Mouse (Mus musculus) neural tube, embryonic 11.5 days (tissue): ENCODE measurements around the gene Klk1b8. TPM values are rescaled to one million over a fixed set of nuclear protein-coding genes. Genes with fewer than 3 reads are reported as not detected.
"Not testable (repeated sequence)": the region's sequence is repeated elsewhere in the genome, so short reads cannot be mapped to it uniquely, and the experiment has no call there.

Experiments used
- ATAC-seq: fragments of 200-750 bp; cut with Nextera tagmentation; 2 replicates; pipeline ENCODE4 v1.8.0; 2017; ENCODE audit warnings: moderate number of reproducible peaks, mild to moderate bottlenecking, moderate TSS enrichment, moderate library complexity; ENCODE audit not compliant: insufficient read depth, low FRiP score, low TSS enrichment
- DNase-seq: peaks from one replicate; pipeline ENCODE4 v3.0.0-alpha.2; 2015; ENCODE audit warnings: low spot score
- H3K27ac ChIP-seq: fragments of 300-500 bp; sonication (generic); 2 replicates; pipeline ENCODE4 v1.5.1; 2014; ENCODE audit warnings: low read depth, mild to moderate bottlenecking, low read length
- H3K27me3 ChIP-seq: fragments of 300-500 bp; sonication (generic); 2 replicates; pipeline ENCODE4 v1.6.1; 2014; ENCODE audit warnings: mild to moderate bottlenecking, low read length, mixed read lengths; ENCODE audit not compliant: control insufficient read depth, insufficient read depth
- H3K36me3 ChIP-seq: fragments of 300-500 bp; sonication (generic); 2 replicates; pipeline ENCODE4 v1.6.1; 2014; ENCODE audit warnings: mild to moderate bottlenecking, low read length, moderate library complexity, mixed read lengths; ENCODE audit not compliant: control insufficient read depth, insufficient read depth
- H3K4me1 ChIP-seq: fragments of 300-500 bp; sonication (generic); 2 replicates; pipeline ENCODE4 v1.6.1; 2014; ENCODE audit warnings: low read length, mixed read lengths; ENCODE audit not compliant: control insufficient read depth, insufficient read depth
- H3K4me2 ChIP-seq: fragments of 300-500 bp; sonication (generic); 2 replicates; pipeline ENCODE4 v1.6.1; 2014; ENCODE audit warnings: low read depth, mild to moderate bottlenecking, moderate library complexity
- H3K4me3 ChIP-seq: fragments of 300-500 bp; sonication (generic); 2 replicates; pipeline ENCODE4 v1.5.1; 2014; ENCODE audit warnings: low read depth, low read length
- H3K9ac ChIP-seq: fragments of 300-500 bp; sonication (generic); 2 replicates; pipeline ENCODE4 v1.6.1; 2014; ENCODE audit warnings: mild to moderate bottlenecking, low read length
- H3K9me3 ChIP-seq: fragments of 300-500 bp; sonication (generic); 2 replicates; pipeline ENCODE4 v1.6.1; 2016; ENCODE audit warnings: low read length; ENCODE audit not compliant: control insufficient read depth
- WGBS: fragments of 180-500 bp; shearing (Covaris S2); extraction: QIAGEN DNeasy Blood & Tissue Kit; methylation state at CpG from one replicate; pipeline ENCODE4 v1.1.7; 2014; 5-methylcytosine and 5-hydroxymethylcytosine counted together
- polyA plus RNA-seq: library from polyadenylated mRNA; unstranded; fragments of >200 nt; fragmentation: Nextera tagmentation; extraction: Ambion mirVana; gene quantifications from 2 replicates; pipeline ENCODE4 v1.2.1, GENCODE M21; 2014

Gene Klk1b8
- polyA plus RNA-seq, 1 experiment from 2014 or later = not detected

DNA sequence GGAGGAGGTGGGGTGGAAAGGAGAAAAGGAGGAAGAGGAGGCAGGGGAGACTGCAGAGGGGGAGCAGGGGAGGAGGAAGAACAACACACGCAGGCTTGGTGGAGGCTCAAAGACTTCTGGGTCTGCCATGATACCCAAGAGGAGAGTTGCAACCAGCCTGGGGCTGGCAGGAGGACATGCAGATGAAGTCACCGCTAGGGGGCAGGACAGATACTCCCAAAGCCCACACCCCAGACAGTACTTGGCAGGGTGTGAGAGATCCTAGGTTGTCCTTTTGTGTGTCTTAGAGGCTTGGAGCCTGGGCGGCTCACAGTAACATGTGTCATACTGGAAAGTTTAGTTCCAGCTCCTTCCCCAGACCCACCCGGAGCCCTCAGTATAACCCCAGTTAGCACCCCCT is 21.9 kb upstream of the Klk1b8 start:
- DNase-seq = peak; percentile 28
- Histone ChIP-seq H3K4me1 (no peaks in the 10 kb centered on the region), H3K9me3 (no peaks in the 10 kb centered on the region; the same call in 1 of the 2 replicates)

DNA sequence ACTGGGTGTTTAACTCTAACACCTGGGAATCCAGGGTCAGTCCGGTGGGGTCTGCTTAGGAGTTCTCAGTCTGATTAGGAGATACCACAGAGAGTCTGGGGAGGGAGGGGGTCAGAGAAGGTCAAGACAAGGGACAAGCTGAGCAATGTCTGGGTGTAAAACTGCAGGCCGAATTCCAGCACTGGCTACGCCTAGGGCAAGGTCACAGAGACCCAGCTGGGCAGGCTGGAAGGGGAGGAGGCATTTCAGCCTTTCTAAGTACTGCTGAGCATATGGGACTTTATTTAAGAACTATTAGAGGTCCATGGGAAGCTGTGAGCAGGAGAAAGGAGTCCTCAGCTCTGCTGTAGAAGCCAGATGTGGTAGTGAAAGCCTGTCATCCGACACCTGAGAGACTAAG is 18.1 kb upstream of the Klk1b8 start:
- no peaks in the 10 kb centered on the region for H3K27me3 ChIP-seq
- no peaks in the 10 kb centered on the region for H3K4me1 ChIP-seq
- ATAC-seq = no peak
- no peak overlapping the region for H3K4me3 ChIP-seq
- no peak overlapping the region for H3K27ac ChIP-seq
- H3K4me2 ChIP-seq = no peak overlapping the region
- H3K36me3 ChIP-seq = no peaks in the 10 kb centered on the region
- 59% methylated on average over 4 of the region's 4 CpGs for WGBS
- H3K9me3 ChIP-seq = no peaks in the 10 kb centered on the region; the same call in 1 of the 2 replicates
- no peak overlapping the region for H3K9ac ChIP-seq
- no peak for DNase-seq

More for the DNA sequence above, 21.9 kb upstream of the Klk1b8 start:
- H3K9ac ChIP-seq = no peak overlapping the region
- no peak overlapping the region for H3K27ac ChIP-seq
- no peaks in the 10 kb centered on the region for H3K27me3 ChIP-seq
- no peaks in the 10 kb centered on the region for H3K36me3 ChIP-seq
- H3K4me3 ChIP-seq = no peak overlapping the region
- WGBS = 40% methylated on average over 4 of the region's 4 CpGs
- no peak overlapping the region for H3K4me2 ChIP-seq
- no peak for ATAC-seq

DNA sequence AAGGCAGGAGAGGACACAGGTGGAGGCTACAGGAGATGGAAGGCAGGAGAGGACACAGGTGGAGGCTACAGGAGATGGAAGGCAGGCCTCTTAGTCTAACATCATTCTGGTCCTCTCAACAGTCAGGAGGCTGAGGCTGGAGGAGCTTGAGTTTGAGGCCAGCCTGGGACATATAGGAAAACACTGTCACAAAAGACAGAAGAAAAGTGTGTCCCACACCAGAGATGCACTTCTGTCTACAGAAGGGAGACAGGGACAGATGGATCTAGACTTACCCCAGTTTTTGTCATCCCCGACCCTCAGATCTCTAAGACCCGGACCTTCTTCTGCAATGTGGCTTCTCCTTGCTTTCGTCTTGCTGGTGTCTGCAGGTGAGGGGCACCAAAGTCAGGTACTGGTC is 17.0 kb upstream of the Klk1b8 start, which contains the start of gene Klk15:
Gene Klk15, plus strand, starts transcription at position 301 of the 400 bp plus-strand sequence.
- Histone ChIP-seq H3K9ac (no peak within 1 kb of the TSS), H3K4me1 (no peaks in the 10 kb centered on the region), H3K27ac (no peak within 1 kb of the TSS), H3K36me3 (no peaks in the 10 kb centered on the region), H3K27me3 (no peaks in the 10 kb centered on the region), H3K9me3 (no peaks in the 10 kb centered on the region; the same call in 1 of the 2 replicates), H3K4me3 (no peak within 1 kb of the TSS), H3K4me2 (no peak within 1 kb of the TSS)
- ATAC-seq (no peak), DNase-seq (no peak)
- 90% methylated on average over 3 of the region's 3 CpGs for WGBS

DNA sequence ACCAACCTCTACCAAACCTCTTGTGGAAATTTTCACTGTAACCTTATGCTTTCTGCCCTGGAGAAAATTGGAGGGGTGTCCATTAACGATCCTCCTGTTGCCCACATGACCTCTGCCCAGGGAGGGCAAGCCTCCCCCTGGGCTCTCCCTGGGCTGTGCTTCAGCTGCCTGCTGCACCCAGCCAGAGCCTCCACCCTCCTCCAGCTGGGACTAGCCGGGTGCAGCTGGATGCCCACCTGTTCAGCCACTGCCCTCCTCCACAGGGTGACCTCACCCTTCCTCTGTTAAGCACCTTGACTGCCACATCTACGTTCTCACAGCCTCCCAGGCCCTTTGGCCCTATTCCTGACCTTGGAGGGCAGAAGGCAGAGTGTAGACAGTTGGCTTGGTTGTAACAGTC is 15.7 kb upstream of the Klk1b8 start:
- H3K27ac ChIP-seq = no peak overlapping the region
- H3K4me2 ChIP-seq = no peak overlapping the region
- H3K4me1 ChIP-seq = no peaks in the 10 kb centered on the region
- WGBS = 86% methylated on average over 3 of the region's 3 CpGs
- H3K36me3 ChIP-seq = no peaks in the 10 kb centered on the region
- H3K9me3 ChIP-seq = no peaks in the 10 kb centered on the region; the same call in 1 of the 2 replicates
- no peak overlapping the region for H3K9ac ChIP-seq
- H3K27me3 ChIP-seq = no peaks in the 10 kb centered on the region
- ATAC-seq (no peak), DNase-seq (no peak)
- H3K4me3 ChIP-seq = no peak overlapping the region

DNA sequence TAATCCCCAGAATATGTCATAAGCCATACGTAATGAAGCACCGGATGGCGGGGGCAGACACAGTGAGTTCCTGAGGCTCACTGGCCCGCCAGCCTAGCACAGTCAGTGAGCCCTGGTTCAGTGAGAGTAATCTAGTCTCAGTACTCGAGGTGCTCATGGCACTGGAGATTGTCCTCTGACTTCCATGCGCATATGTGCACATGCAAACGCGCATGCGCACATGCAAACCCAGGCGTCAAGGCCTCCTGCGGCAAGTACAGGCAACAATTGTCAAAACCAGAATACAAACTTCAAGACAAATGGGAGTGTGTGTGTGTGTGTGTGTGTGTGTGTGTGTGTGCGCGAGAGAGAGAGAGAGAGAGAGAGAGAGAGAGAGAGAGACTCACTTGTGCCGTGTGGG is 13.9 kb upstream of the Klk1b8 start:
- Histone ChIP-seq H3K4me1 (no peaks in the 10 kb centered on the region), H3K4me3 (no peak overlapping the region), H3K36me3 (no peaks in the 10 kb centered on the region), H3K4me2 (no peak overlapping the region), H3K27me3 (no peaks in the 10 kb centered on the region), H3K27ac (no peak overlapping the region), H3K9ac (no peak overlapping the region), H3K9me3 (no peaks in the 10 kb centered on the region)
- 87% methylated on average over 14 of the region's 14 CpGs for WGBS
- ATAC-seq = no peak
- DNase-seq = no peak

DNA sequence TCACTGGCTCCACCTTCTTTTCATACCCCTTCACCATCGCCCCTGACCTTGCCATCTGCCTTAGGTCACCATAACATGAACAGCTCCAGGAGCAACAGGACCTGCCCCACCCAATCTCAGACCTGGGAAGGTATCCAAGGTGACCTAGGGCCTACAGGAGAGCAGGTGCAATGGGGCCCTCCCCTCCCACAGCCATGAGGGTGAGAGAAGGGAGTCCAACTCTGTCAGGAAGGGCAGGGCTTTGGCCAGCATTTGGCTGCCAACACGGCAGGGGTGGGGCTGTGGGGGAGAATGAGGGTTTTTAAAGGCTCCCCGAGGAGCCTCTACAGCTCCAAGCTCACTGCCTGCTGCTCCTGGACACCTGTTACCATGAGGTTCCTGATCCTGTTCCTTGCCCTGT is 8.2 kb upstream of the Klk1b8 start:
- H3K27me3 ChIP-seq, H3K27ac ChIP-seq, H3K9ac ChIP-seq, ATAC-seq, H3K4me3 ChIP-seq, DNase-seq, H3K36me3 ChIP-seq, H3K9me3 ChIP-seq, H3K4me2 ChIP-seq, H3K4me1 ChIP-seq: not testable (repeated sequence)
- 61% methylated on average over 3 of the region's 3 CpGs for WGBS

DNA sequence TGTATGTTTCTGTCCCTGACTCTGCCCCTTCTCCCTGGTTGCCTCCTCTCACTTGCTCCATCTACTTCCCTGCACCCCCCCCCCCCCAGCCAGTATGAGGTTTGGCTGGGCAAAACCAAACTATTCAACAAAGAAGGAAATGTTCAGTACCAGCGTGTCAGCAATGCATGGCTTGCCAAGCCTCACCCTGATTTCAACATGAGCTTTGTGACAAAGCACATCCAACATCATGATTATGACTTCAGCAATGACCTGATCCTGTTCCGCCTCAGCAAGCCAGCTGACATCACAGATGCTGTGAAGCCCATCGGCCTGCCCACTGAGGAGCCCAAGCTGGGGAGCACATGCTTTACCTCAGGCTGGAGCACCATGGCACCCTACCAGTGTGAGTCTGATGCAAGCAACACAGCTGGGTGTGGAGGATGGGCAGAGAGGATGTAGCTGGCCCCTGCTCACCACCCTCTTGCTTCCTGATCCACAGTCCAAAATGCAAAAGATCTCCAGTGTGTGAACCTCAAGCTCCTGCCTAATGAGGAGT is 5.7 kb upstream of the Klk1b8 start:
- Histone ChIP-seq H3K27me3 (no peaks in the 10 kb centered on the region), H3K27ac (no peak overlapping the region), H3K4me2 (no peak overlapping the region), H3K4me1 (no peaks in the 10 kb centered on the region), H3K4me3 (no peak overlapping the region), H3K9me3 (no peaks in the 10 kb centered on the region), H3K9ac (no peak overlapping the region), H3K36me3 (no peaks in the 10 kb centered on the region)
- no peak for ATAC-seq
- WGBS = 92% methylated on average over 3 of the region's 3 CpGs
- no peak for DNase-seq

DNA sequence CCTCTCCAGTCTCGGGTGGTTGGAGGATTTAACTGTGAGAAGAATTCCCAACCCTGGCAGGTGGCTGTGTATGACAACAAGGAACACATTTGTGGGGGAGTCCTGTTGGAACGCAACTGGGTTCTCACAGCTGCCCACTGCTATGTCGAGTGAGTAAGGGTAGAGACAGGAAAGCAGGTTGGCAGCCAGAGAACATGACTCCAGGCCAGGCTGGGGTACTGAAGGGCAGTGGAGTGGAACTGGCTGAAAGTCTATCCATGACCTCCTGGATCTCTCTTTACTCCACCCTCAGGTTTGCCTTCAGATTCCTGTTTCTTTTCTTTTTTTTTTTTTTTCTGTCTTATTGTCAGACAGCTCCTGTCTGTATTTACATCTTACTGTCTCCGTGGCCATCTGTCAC is 2.2 kb downstream of the Klk1b8 start:
- Histone ChIP-seq H3K4me3 (no peak overlapping the region), H3K27me3 (no peaks in the 10 kb centered on the region), H3K9ac (no peak overlapping the region), H3K27ac (no peak overlapping the region), H3K4me1 (no peaks in the 10 kb centered on the region), H3K4me2 (no peak overlapping the region), H3K36me3 (no peaks in the 10 kb centered on the region), H3K9me3 (no peaks in the 10 kb centered on the region)
- WGBS = 66% methylated on average over 4 of the region's 4 CpGs
- DNase-seq (no peak), ATAC-seq (no peak)

DNA sequence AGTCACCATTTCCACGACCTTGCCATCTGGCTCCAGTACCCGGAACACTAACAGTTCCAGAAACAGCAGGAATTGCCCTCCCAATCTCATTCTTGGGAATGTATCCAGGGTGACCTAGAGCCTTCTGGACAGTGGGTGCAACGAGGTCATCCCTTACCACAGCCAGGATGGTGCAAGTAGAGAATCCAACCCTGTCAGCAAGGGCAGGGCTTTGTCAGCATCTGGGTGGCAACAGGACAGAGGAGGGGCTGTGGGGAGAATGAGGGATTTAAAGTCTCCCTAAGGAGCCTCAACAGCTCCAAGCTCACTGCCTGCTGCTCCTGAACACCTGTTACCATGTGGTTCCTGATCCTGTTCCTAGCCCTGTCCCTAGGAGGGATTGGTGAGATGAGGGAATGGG is 16.0 kb downstream of the Klk1b8 start, which contains the start of gene Klk1b1:
Gene Klk1b1, plus strand, starts transcription at position 301 of the 400 bp plus-strand sequence.
- 77% methylated on average over 3 of the region's 3 CpGs for WGBS
- no peak for ATAC-seq
- no peak within 1 kb of the TSS for H3K4me3 ChIP-seq
- no peaks in the 10 kb centered on the region for H3K9me3 ChIP-seq
- H3K36me3 ChIP-seq = no peaks in the 10 kb centered on the region
- H3K4me2 ChIP-seq = no peak within 1 kb of the TSS
- DNase-seq = no peak
- H3K27ac ChIP-seq = no peak within 1 kb of the TSS
- H3K9ac ChIP-seq = no peak within 1 kb of the TSS
- no peaks in the 10 kb centered on the region for H3K4me1 ChIP-seq
- H3K27me3 ChIP-seq = no peaks in the 10 kb centered on the region
